Mouse (Mus musculus): ENCODE measurements around the gene Bbc3. TPM values are rescaled to one million over a fixed set of nuclear protein-coding genes. Genes with fewer than 3 reads are reported as not detected.
"Not testable (repeated sequence)": the region's sequence is repeated elsewhere in the genome, so short reads cannot be mapped to it uniquely, and the experiment has no call there.

Gene Bbc3
- polyA plus RNA-seq (2011; ENCODE audit: insufficient read depth, insufficient read length, low replicate concordance, missing spikeins), result 4.4 and 9.2 TPM in 2 replicates

DNA sequence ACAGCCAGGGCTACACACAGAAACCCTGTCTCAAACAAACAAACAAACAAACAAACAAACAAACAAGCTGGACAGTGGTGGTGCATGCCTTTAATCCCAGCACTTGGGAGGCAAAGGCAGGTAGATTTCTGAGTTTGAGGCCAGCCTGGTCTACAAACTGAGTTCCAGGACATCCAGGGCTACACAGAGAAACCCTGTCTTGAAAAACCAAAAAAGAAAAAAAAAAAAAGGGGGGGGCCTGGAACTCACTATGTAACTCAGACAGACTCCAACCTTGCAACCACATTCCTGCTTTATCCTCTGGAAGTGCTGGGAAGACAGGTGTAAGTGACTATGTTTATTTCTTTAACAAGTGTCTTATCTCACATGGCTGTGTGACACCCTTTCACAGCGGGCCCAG, at the start of gene Bbc3:
Gene Bbc3 (plus strand): TSS at position 301 of the 400 bp plus-strand sequence.
- 20% methylated on average over 1 of the region's 1 CpGs for WGBS
- H3K4me3 ChIP-seq (replicated peaks; ENCODE audit: control insufficient read depth, low read depth, low read length), result peak within 1 kb of the TSS; percentile 63
- H3K27ac ChIP-seq (ENCODE audit: control insufficient read depth, insufficient read depth, low read depth, low read length, poor library complexity), result peak within 1 kb of the TSS; percentile 71
- not testable (repeated sequence) for H3K4me1 ChIP-seq (ENCODE audit: control insufficient read depth, insufficient read depth, low read length)

DNA sequence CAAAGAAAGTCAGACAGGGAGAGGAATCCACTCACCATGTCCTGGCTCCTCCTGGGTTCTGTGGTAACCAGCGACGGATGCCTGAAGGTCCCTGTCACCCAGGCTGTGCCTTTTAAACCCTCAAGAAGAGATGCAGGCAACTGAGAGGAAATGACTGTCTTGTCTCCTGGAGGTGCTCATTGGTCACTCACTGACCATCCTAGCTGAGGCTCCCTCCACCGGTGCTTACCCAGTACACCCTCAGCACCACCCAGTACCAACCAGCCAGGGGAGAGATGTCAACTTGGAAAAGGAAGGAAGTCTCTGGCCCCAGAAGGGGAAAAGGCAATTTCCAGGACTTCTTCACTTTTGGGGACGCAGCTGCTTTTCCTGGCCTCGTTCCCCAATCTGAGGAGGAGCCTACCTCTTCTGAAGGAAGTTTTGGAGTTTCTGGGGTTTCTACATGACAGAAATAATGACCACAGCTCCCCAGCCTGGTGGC, 49.0 kb upstream of the Bbc3 start, which contains the start of gene C5ar1:
Gene C5ar1 (minus strand): TSS at position 431 of the 481 bp plus-strand sequence.
- 32% methylated on average over 5 of the region's 5 CpGs for WGBS
- Histone ChIP-seq H3K27ac (ENCODE audit: control insufficient read depth, insufficient read depth, low read depth, low read length, poor library complexity) (peak within 1 kb of the TSS; percentile 82), H3K4me1 (ENCODE audit: control insufficient read depth, insufficient read depth, low read length) (peaks cover 2% of the 10 kb centered on the region; the same call in 1 of the 2 replicates), H3K4me3 (replicated peaks; ENCODE audit: control insufficient read depth, low read depth, low read length) (peak within 1 kb of the TSS; percentile 75)
- TF ChIP-seq CTCF (IDR thresholded peaks at IDR 0.05; ENCODE audit: control insufficient read depth, insufficient read depth, low read length) (peak; percentile 29; the same call in 1 of the 2 replicates), POLR2A (IDR thresholded peaks at IDR 0.05; ENCODE audit: borderline replicate concordance, control insufficient read depth, low read depth, low read length) (no peak)

DNA sequence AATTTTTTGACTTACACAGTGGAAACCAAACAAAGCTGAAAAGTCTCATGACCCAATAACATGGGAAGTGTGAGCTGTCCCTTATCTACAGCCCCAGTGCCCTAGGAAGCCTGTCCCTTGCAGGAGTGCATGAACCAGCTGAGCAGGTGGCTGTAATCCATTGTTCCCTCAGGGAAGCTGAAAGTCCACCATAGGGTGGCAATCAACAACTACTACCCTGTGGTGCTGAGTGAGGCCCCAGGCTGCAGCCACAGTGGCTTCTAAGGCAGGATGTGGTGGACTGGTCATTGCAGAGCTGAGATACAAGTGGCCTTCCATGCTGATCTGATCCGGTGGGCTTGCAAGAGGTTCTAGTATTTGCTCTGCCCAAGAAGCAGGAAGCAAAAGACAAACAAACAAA, 47.1 kb upstream of the Bbc3 start:
- H3K4me3 ChIP-seq (replicated peaks; ENCODE audit: control insufficient read depth, low read depth, low read length), result no peak overlapping the region
- no peak for TF ChIP-seq POLR2A (IDR thresholded peaks at IDR 0.05; ENCODE audit: borderline replicate concordance, control insufficient read depth, low read depth, low read length)
- TF ChIP-seq CTCF (IDR thresholded peaks at IDR 0.05; ENCODE audit: control insufficient read depth, insufficient read depth, low read length), result no peak
- peaks cover 2% of the 10 kb centered on the region; the same call in 1 of the 2 replicates for H3K4me1 ChIP-seq (ENCODE audit: control insufficient read depth, insufficient read depth, low read length)
- peak overlapping the region; percentile 22; the same call in 1 of the 2 replicates for H3K27ac ChIP-seq (ENCODE audit: control insufficient read depth, insufficient read depth, low read depth, low read length, poor library complexity)
- WGBS, result 16% methylated on average over 1 of the region's 1 CpGs

DNA sequence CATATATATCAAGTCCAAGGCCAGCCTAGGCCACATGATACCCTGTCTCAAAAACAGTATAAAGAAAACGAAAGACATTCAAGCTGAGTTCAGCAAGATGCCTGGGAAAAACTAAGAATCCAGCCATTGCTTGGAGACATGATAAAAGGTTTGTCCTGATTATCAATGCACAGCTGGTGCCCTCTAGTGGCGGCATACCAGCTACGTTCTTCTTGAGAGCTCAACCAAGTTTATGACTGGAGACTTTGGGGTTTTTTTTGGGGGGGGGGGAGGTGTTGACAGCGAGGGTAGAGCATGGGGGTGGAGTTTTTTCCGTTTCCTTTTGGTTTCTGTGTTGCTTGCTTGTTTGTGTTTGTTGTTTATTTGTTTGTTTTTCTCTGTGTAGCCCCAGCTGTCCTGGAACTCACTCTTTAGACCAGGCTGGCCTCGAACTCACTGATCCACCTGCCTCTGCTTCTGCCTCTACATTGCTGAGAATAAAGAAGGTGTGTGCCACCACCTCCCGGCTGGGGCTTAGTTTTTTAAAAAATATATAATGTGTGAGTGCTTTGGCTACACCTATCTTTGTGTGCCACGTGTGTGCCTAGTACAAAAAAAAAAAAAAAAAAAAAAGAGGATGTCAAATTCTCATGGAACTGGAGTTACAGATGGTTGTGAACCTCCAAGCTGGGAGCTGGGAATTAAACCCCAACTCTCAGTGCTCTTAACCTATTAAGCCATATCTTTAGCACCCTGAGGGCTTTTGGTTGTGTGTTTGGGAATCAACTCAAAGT, 45.0 kb upstream of the Bbc3 start:
- no peak overlapping the region for H3K27ac ChIP-seq (ENCODE audit: control insufficient read depth, insufficient read depth, low read depth, low read length, poor library complexity)
- peaks cover 2% of the 10 kb centered on the region; the same call in 1 of the 2 replicates for H3K4me1 ChIP-seq (ENCODE audit: control insufficient read depth, insufficient read depth, low read length)
- peak; percentile 51 for TF ChIP-seq CTCF (IDR thresholded peaks at IDR 0.05; ENCODE audit: control insufficient read depth, insufficient read depth, low read length)
- no peak for TF ChIP-seq POLR2A (IDR thresholded peaks at IDR 0.05; ENCODE audit: borderline replicate concordance, control insufficient read depth, low read depth, low read length)
- H3K4me3 ChIP-seq (replicated peaks; ENCODE audit: control insufficient read depth, low read depth, low read length), result no peak overlapping the region
- 12% methylated on average over 8 of the region's 8 CpGs for WGBS

DNA sequence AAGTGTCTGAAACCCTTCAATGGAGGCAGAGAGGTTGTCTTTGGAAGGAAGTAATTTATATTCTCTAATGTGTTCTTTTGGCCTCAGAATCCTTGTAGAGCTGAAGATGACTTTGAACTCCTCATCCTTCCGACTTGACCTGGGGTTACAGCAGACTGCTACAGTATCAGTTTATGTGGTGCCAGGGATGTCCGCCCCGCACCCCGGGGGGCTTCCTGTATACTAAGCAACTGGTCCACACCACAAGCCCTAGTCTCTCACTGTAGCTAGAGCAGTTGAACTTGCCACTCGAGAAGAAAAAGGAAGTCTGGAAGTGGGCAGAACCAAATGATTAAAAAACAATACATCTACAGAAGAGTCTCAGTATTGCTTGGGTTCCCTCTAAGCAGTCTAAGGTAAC, 44.4 kb upstream of the Bbc3 start:
- Histone ChIP-seq H3K4me3 (replicated peaks; ENCODE audit: control insufficient read depth, low read depth, low read length) (no peak overlapping the region), H3K4me1 (ENCODE audit: control insufficient read depth, insufficient read depth, low read length) (peaks cover 2% of the 10 kb centered on the region; the same call in 1 of the 2 replicates), H3K27ac (ENCODE audit: control insufficient read depth, insufficient read depth, low read depth, low read length, poor library complexity) (no peak overlapping the region)
- WGBS, result 1% methylated on average over 5 of the region's 5 CpGs
- TF ChIP-seq CTCF (IDR thresholded peaks at IDR 0.05; ENCODE audit: control insufficient read depth, insufficient read depth, low read length) (no peak), POLR2A (IDR thresholded peaks at IDR 0.05; ENCODE audit: borderline replicate concordance, control insufficient read depth, low read depth, low read length) (no peak)

DNA sequence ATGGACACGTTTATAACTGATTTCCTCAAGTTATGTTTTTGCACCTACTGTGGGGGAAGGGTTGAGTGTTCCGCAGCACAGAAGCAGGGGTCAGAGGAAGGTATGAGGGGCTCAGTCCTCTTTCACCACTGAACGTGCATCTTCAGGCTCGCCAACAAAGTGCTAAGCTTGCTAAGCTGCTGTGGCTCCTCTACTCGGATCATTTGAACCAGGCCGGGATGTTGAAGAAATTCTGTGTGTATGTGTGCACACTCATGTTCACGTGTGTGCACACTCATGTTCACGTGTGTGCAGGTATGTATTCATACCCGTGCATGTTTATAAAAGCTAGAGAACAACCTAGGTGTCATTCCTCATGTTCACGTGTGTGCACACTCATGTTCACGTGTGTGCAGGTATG, 42.3 kb upstream of the Bbc3 start:
- no peak for TF ChIP-seq CTCF (IDR thresholded peaks at IDR 0.05; ENCODE audit: control insufficient read depth, insufficient read depth, low read length)
- TF ChIP-seq POLR2A (IDR thresholded peaks at IDR 0.05; ENCODE audit: borderline replicate concordance, control insufficient read depth, low read depth, low read length), result no peak
- 83% methylated on average over 11 of the region's 11 CpGs for WGBS

DNA sequence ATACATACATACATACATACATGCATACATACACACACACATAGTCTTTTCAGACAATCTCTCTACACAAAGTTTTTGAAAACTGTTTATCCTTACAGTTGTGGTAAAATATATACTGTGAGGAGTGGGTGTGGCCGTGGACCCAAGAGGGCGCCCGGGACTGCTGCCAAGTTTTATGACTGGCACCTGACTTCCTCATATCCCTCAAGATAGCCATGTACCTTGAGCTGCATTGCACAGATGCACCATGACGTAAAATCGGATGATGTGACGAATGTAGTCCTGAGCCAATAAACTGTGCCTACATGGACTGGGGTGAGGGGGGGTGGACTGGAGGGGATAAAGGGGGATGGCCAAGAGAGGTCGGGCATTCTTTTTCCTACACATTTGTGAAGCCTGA, 41.6 kb upstream of the Bbc3 start:
- H3K4me1 ChIP-seq (ENCODE audit: control insufficient read depth, insufficient read depth, low read length); H3K4me3 ChIP-seq (replicated peaks; ENCODE audit: control insufficient read depth, low read depth, low read length); H3K27ac ChIP-seq (ENCODE audit: control insufficient read depth, insufficient read depth, low read depth, low read length, poor library complexity): not testable (repeated sequence)
- WGBS, result 10% methylated on average over 7 of the region's 7 CpGs

More for the DNA sequence above, 42.3 kb upstream of the Bbc3 start:
- Histone ChIP-seq H3K4me1 (ENCODE audit: control insufficient read depth, insufficient read depth, low read length) (peaks cover 2% of the 10 kb centered on the region; the same call in 1 of the 2 replicates), H3K27ac (ENCODE audit: control insufficient read depth, insufficient read depth, low read depth, low read length, poor library complexity) (no peak overlapping the region), H3K4me3 (replicated peaks; ENCODE audit: control insufficient read depth, low read depth, low read length) (no peak overlapping the region)

DNA sequence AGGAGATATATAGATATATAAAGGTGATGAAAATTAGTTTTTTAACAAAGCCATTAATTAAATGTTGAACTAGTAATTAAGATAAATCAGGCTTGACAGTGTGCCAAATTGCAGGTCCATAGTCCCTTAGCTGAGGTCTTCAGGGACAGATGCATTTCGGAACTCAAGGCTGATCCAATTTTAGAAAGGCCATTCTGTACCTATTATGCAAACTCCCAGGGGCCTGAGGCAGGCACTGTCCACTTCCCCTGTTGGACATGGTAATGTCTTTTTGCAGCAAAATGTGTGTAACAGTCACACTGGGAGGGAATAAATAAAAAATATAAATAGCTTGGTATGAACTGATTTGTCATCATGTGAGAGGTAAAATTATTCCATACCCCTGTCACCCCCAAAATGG, 37.1 kb upstream of the Bbc3 start:
- H3K4me1 ChIP-seq (ENCODE audit: control insufficient read depth, insufficient read depth, low read length), result peaks cover 2% of the 10 kb centered on the region; the same call in 1 of the 2 replicates
- WGBS, result 59% methylated on average over 1 of the region's 1 CpGs
- no peak overlapping the region for H3K4me3 ChIP-seq (replicated peaks; ENCODE audit: control insufficient read depth, low read depth, low read length)
- H3K27ac ChIP-seq (ENCODE audit: control insufficient read depth, insufficient read depth, low read depth, low read length, poor library complexity), result no peak overlapping the region
- TF ChIP-seq POLR2A (IDR thresholded peaks at IDR 0.05; ENCODE audit: borderline replicate concordance, control insufficient read depth, low read depth, low read length), result no peak
- TF ChIP-seq CTCF (IDR thresholded peaks at IDR 0.05; ENCODE audit: control insufficient read depth, insufficient read depth, low read length), result no peak
